Mouse (Mus musculus): Measurements from ENCODE around the gene B3gnt3.

- TF ChIP-seq EP300 (IDR thresholded peaks at IDR 0.05; ENCODE audit: low read depth): no peak
- TF ChIP-seq CTCF (IDR thresholded peaks at IDR 0.05; ENCODE audit: low read depth): no peak
Observed at GRCm38 (mm10) chr8:71693166-71694041, 8.2 kb downstream of the B3gnt3 start.

Data from liver, postnatal 0 days (tissue).